Mouse (Mus musculus): ENCODE measurements around the gene Cenph. TPM values are rescaled to one million over a fixed set of nuclear protein-coding genes. Genes with fewer than 3 reads are reported as not detected.
A peak's percentile ranks its signal among the peaks of the same experiment; 100 is the strongest.
"Not testable (repeated sequence)": the region's sequence is repeated elsewhere in the genome, so short reads cannot be mapped to it uniquely, and the experiment has no call there.

The Cenph gene
- polyA plus RNA-seq, 1 experiment from 2014 or later, result 31.2 TPM

GRCm38 (mm10) chr13:100788057-100788456, 12.4 kb upstream of the Cenph start:
- not testable (repeated sequence) for ATAC-seq (replicated peaks; ENCODE audit: insufficient number of reproducible peaks, low FRiP score, low TSS enrichment)
- 94% methylated on average over 11 of the region's 14 CpGs for WGBS (ENCODE audit: insufficient replicate concordance)

GRCm38 (mm10) chr13:100787316-100788010, 11.8 kb upstream of the Cenph start:
- Histone ChIP-seq H3K4me1 (ENCODE audit: control insufficient read depth, insufficient read depth, low read length) (peaks cover 18% of the 10 kb centered on the region), H3K4me3 (ENCODE audit: low read depth, low read length) (no peak overlapping the region), H3K36me3 (ENCODE audit: control insufficient read depth, insufficient read depth, low read length) (no peaks in the 10 kb centered on the region; the same call in 1 of the 2 replicates), H3K4me2 (no peak overlapping the region), H3K9me3 (replicated peaks; ENCODE audit: control insufficient read depth, low read length) (no peaks in the 10 kb centered on the region), H3K27ac (ENCODE audit: low read depth, low read length) (no peak overlapping the region), H3K27me3 (ENCODE audit: control insufficient read depth, insufficient read depth, low read length) (no peaks in the 10 kb centered on the region), H3K9ac (ENCODE audit: low read depth, low read length) (no peak overlapping the region)
- no peak for ATAC-seq (replicated peaks; ENCODE audit: insufficient number of reproducible peaks, low FRiP score, low TSS enrichment)
- WGBS (ENCODE audit: insufficient replicate concordance), result 75% methylated on average over 6 of the region's 6 CpGs

More at GRCm38 (mm10) chr13:100788057-100788456, 12.4 kb upstream of the Cenph start:
- not testable (repeated sequence) for H3K9ac ChIP-seq (ENCODE audit: low read depth, low read length); H3K27ac ChIP-seq (ENCODE audit: low read depth, low read length); H3K27me3 ChIP-seq (ENCODE audit: control insufficient read depth, insufficient read depth, low read length); H3K36me3 ChIP-seq (ENCODE audit: control insufficient read depth, insufficient read depth, low read length); H3K9me3 ChIP-seq (replicated peaks; ENCODE audit: control insufficient read depth, low read length); H3K4me3 ChIP-seq (ENCODE audit: low read depth, low read length); H3K4me2 ChIP-seq
- peaks cover 18% of the 10 kb centered on the region for H3K4me1 ChIP-seq (ENCODE audit: control insufficient read depth, insufficient read depth, low read length)

- peak within 1 kb of the TSS; percentile 60 for H3K27ac ChIP-seq (ENCODE audit: low read depth, low read length)
- H3K36me3 ChIP-seq (ENCODE audit: control insufficient read depth, insufficient read depth, low read length), result peaks cover 6% of the 10 kb centered on the region
- peak within 1 kb of the TSS; percentile 68 for H3K4me3 ChIP-seq (ENCODE audit: low read depth, low read length)
- WGBS (ENCODE audit: insufficient replicate concordance), result under 1% methylated on average over 35 of the region's 35 CpGs
- ATAC-seq (replicated peaks; ENCODE audit: insufficient number of reproducible peaks, low FRiP score, low TSS enrichment), result peak; percentile 98
- H3K4me2 ChIP-seq, result peak within 1 kb of the TSS; percentile 67
- H3K9me3 ChIP-seq (replicated peaks; ENCODE audit: control insufficient read depth, low read length), result no peaks in the 10 kb centered on the region
- peaks cover 18% of the 10 kb centered on the region for H3K4me1 ChIP-seq (ENCODE audit: control insufficient read depth, insufficient read depth, low read length)
- H3K9ac ChIP-seq (ENCODE audit: low read depth, low read length), result peak within 1 kb of the TSS; percentile 83
- no peaks in the 10 kb centered on the region for H3K27me3 ChIP-seq (ENCODE audit: control insufficient read depth, insufficient read depth, low read length)
Observed at GRCm38 (mm10) chr13:100786414-100786867, 10.7 kb upstream of the Cenph start, which contains the start of gene Ccnb1. Gene Ccnb1 (minus strand): TSS chr13:100786570.

- peak overlapping the region; percentile 59 for H3K4me2 ChIP-seq
- ATAC-seq (replicated peaks; ENCODE audit: insufficient number of reproducible peaks, low FRiP score, low TSS enrichment), result peak; percentile 16; the same call in 1 of the 2 replicates
Observed at GRCm38 (mm10) chr13:100785806-100786413, 10.2 kb upstream of the Cenph start.

GRCm38 (mm10) chr13:100777491-100777890, 1.8 kb upstream of the Cenph start:
- Histone ChIP-seq H3K4me2 (no peak overlapping the region), H3K27ac (ENCODE audit: low read depth, low read length) (no peak overlapping the region), H3K27me3 (ENCODE audit: control insufficient read depth, insufficient read depth, low read length) (no peaks in the 10 kb centered on the region), H3K4me3 (ENCODE audit: low read depth, low read length) (no peak overlapping the region), H3K4me1 (ENCODE audit: control insufficient read depth, insufficient read depth, low read length) (peaks cover 7% of the 10 kb centered on the region; the same call in 1 of the 2 replicates), H3K9ac (ENCODE audit: low read depth, low read length) (no peak overlapping the region), H3K9me3 (replicated peaks; ENCODE audit: control insufficient read depth, low read length) (no peaks in the 10 kb centered on the region), H3K36me3 (ENCODE audit: control insufficient read depth, insufficient read depth, low read length) (peaks cover 15% of the 10 kb centered on the region)
- no peak for ATAC-seq (replicated peaks; ENCODE audit: insufficient number of reproducible peaks, low FRiP score, low TSS enrichment)
- 67% methylated on average over 3 of the region's 3 CpGs for WGBS (ENCODE audit: insufficient replicate concordance)

More at GRCm38 (mm10) chr13:100785806-100786413, 10.2 kb upstream of the Cenph start:
- H3K36me3 ChIP-seq (ENCODE audit: control insufficient read depth, insufficient read depth, low read length), result peaks cover 9% of the 10 kb centered on the region
- H3K27me3 ChIP-seq (ENCODE audit: control insufficient read depth, insufficient read depth, low read length), result no peaks in the 10 kb centered on the region
- H3K9me3 ChIP-seq (replicated peaks; ENCODE audit: control insufficient read depth, low read length), result no peaks in the 10 kb centered on the region
- under 1% methylated on average over 30 of the region's 30 CpGs for WGBS (ENCODE audit: insufficient replicate concordance)
- peak overlapping the region; percentile 68 for H3K4me3 ChIP-seq (ENCODE audit: low read depth, low read length)
- H3K9ac ChIP-seq (ENCODE audit: low read depth, low read length), result peak overlapping the region; percentile 83
- H3K4me1 ChIP-seq (ENCODE audit: control insufficient read depth, insufficient read depth, low read length), result peaks cover 18% of the 10 kb centered on the region
- peak overlapping the region; percentile 60 for H3K27ac ChIP-seq (ENCODE audit: low read depth, low read length)

GRCm38 (mm10) chr13:100776710-100777109, 1.0 kb upstream of the Cenph start:
- peaks cover 10% of the 10 kb centered on the region for H3K36me3 ChIP-seq (ENCODE audit: control insufficient read depth, insufficient read depth, low read length)
- 0 out of 2 replicates have a peak, but pooled peaks cover 7% of the 10 kb centered on the region for H3K4me1 ChIP-seq (ENCODE audit: control insufficient read depth, insufficient read depth, low read length)
- H3K27ac ChIP-seq (ENCODE audit: low read depth, low read length), result no peak overlapping the region
- H3K4me2 ChIP-seq, result peak overlapping the region; percentile 92; the same call in 1 of the 2 replicates
- no peaks in the 10 kb centered on the region for H3K9me3 ChIP-seq (replicated peaks; ENCODE audit: control insufficient read depth, low read length)
- 64% methylated on average over 6 of the region's 6 CpGs for WGBS (ENCODE audit: insufficient replicate concordance)
- no peak overlapping the region for H3K4me3 ChIP-seq (ENCODE audit: low read depth, low read length)
- H3K27me3 ChIP-seq (ENCODE audit: control insufficient read depth, insufficient read depth, low read length), result no peaks in the 10 kb centered on the region
- H3K9ac ChIP-seq (ENCODE audit: low read depth, low read length), result no peak overlapping the region
- no peak for ATAC-seq (replicated peaks; ENCODE audit: insufficient number of reproducible peaks, low FRiP score, low TSS enrichment)

GRCm38 (mm10) chr13:100776056-100776419, 339 bp upstream of the Cenph start:
- 0 out of 2 replicates have a peak, but pooled peaks cover 7% of the 10 kb centered on the region for H3K4me1 ChIP-seq (ENCODE audit: control insufficient read depth, insufficient read depth, low read length)
- WGBS (ENCODE audit: insufficient replicate concordance), result 17% methylated on average over 8 of the region's 8 CpGs
- H3K4me2 ChIP-seq, result peak overlapping the region; percentile 92
- no peak overlapping the region for H3K27ac ChIP-seq (ENCODE audit: low read depth, low read length)
- peak overlapping the region; percentile 85 for H3K9ac ChIP-seq (ENCODE audit: low read depth, low read length)
- no peaks in the 10 kb centered on the region for H3K27me3 ChIP-seq (ENCODE audit: control insufficient read depth, insufficient read depth, low read length)
- no peak for ATAC-seq (replicated peaks; ENCODE audit: insufficient number of reproducible peaks, low FRiP score, low TSS enrichment)
- no peaks in the 10 kb centered on the region for H3K9me3 ChIP-seq (replicated peaks; ENCODE audit: control insufficient read depth, low read length)
- peak overlapping the region; percentile 93 for H3K4me3 ChIP-seq (ENCODE audit: low read depth, low read length)
- H3K36me3 ChIP-seq (ENCODE audit: control insufficient read depth, insufficient read depth, low read length), result peaks cover 8% of the 10 kb centered on the region; the same call in 1 of the 2 replicates

- no peak overlapping the region for H3K27ac ChIP-seq (ENCODE audit: low read depth, low read length)
- H3K9ac ChIP-seq (ENCODE audit: low read depth, low read length), result peak overlapping the region; percentile 85; the same call in 1 of the 2 replicates
- peak overlapping the region; percentile 93 for H3K4me3 ChIP-seq (ENCODE audit: low read depth, low read length)
- H3K36me3 ChIP-seq (ENCODE audit: control insufficient read depth, insufficient read depth, low read length), result peaks cover 7% of the 10 kb centered on the region
- 0 out of 2 replicates have a peak, but pooled peaks cover 7% of the 10 kb centered on the region for H3K4me1 ChIP-seq (ENCODE audit: control insufficient read depth, insufficient read depth, low read length)
- no peaks in the 10 kb centered on the region for H3K27me3 ChIP-seq (ENCODE audit: control insufficient read depth, insufficient read depth, low read length)
- no peaks in the 10 kb centered on the region for H3K9me3 ChIP-seq (replicated peaks; ENCODE audit: control insufficient read depth, low read length)
- ATAC-seq (replicated peaks; ENCODE audit: insufficient number of reproducible peaks, low FRiP score, low TSS enrichment), result no peak
- H3K4me2 ChIP-seq, result peak overlapping the region; percentile 92
Observed at GRCm38 (mm10) chr13:100774704-100775103, 995 bp downstream of the Cenph start.

All from heart, embryonic 11.5 days (tissue).